Mouse (Mus musculus): ENCODE results near the gene Cwh43.

DNA sequence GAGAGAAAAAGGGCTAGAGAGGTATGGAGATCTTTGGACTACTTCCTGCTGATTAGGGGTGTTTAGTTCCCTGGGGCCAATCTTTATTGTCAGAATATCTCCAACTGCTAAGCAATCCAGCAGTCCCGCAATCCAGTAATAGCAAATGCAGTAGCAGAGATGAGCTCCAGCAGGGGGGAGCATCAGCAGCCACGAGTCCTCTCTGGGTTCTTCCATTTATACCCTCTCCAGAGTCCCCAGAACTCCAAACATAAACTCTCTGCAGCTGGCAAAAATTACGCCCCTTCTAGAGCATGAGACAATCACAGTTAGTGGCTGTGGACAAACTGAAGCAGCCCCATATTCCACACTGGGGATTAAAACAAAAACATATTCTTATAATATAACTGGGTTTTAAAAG, 36.1 kb upstream of the Cwh43 start:
- TF ChIP-seq CTCF (IDR thresholded peaks at IDR 0.05; ENCODE audit: insufficient read depth, low read length): no peak
- TF ChIP-seq POLR2A (IDR thresholded peaks at IDR 0.05; ENCODE audit: borderline replicate concordance, extremely low read depth, low read depth, low read length): no peak
